Mouse (Mus musculus) MEL-GATA-1-ER (cell line): ENCODE data around the gene Nop2.

Experiments
- DNase-seq: peaks from one replicate; pipeline ENCODE4 v3.0.0-alpha.2; 2012; ENCODE audit warnings: low read depth; ENCODE audit errors: extremely low read depth

Gene Nop2

DNA sequence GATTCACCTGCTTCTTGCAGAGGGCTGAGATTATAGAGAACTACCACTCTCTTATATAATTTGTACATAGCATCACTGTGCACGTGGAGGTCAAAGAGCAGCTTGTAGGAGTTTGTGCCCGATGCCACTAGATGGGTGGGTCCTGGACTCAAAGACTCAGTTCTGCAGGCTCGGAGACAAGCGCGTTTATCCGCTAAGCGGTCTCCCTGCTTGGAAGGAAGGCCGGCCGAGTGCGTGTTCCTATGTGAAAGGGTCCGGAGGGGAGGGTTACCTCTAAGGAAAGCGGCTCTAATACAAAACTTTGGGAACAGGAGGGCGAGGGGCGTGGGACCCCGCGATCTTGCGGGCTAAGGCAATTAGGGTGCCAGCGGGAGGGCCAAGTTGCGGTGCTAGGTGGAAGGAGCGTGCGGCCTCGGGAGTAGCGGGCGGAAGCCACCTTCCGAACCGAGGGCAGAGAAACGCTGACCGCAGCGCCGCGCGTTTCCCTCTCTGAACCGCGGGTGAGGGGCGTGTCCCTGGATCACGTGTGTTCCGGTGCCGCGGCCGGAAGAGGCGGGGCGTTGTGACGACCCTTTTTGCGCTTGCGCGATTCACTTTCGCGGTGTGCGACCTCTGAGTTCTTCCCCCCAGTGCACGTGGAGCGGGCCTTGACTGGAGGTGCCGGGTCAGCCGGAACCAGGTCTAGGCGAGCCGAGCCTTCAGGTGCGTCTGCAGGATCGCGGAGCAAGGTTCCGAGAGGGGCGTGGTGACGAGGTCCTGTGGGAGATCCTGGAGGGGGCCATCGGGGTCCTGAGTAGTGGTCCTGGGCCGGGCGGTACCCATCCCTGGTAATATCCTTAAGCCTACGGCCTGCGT is at the start of gene Nop2:
TSS of gene Nop2 (plus strand) at position 608 of the 855 bp plus-strand sequence.
- DNase-seq = peak; percentile 83

DNA sequence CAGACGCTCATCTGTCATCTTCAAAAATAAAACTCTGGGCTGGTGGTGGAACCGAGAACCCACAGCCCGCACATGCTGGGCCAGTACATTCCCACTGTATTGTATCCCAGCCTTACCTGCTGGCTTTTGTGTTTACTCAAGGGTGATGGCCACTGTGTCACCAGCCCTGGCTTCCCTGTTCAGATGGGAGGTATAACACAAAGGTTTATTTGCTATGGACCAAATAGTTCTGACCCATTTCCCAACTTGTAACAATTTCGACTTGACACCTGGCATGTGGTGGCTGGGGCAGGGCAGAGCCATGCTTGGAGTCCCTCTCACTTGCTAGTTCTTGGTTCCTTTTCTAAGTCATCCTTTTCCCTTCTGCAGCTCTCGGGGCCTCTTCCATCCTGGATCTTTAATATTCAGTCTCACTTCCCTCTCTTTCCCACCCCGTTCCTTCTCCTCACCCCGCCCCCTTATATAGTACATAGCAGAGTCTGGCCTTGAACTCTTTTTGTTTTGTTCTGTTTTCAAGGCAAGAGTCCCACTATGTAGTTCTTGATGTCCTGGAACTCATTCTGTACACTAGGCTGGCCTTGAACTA is 48.8 kb upstream of the Nop2 start:
- DNase-seq = no peak

DNA sequence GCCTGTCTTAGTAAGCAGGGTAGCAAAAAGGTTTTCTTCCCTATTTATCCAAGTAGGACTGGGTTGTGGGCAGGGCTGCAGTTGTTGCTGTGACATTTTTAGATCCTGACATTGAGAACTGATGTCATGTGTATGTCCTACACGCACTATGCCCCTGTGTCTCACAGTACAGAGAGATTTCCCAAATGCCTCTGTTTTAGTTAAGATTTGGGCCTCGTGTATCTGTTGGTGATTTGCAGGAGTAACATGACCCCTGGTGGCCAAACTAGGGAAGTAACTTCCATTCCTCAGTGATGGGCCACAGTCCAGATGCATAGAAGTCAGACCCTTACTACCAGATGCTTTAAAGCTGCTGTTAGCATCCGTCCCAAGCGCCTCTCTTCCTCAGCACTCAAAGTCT is 47.3 kb upstream of the Nop2 start:
- peak; percentile 65 for DNase-seq

DNA sequence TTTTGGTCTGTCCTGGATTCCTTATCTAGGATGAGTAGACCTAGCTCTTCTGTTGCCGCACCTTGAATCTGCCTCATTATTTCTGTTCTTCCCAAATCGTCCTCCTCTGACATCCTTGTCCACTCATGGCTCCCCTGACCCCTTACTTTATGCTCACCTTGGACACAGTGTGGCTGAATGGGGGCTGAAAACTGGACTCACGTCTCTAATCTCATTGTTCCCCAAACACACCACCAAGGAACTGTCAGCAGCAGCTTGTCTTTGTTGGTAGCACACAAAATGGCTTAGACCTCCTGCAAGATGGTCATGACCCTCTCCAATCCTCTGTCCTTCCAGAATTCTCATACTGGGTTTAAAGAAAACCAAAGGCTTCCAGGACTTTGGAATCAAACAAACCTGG is 43.8 kb upstream of the Nop2 start:
- DNase-seq = no peak

DNA sequence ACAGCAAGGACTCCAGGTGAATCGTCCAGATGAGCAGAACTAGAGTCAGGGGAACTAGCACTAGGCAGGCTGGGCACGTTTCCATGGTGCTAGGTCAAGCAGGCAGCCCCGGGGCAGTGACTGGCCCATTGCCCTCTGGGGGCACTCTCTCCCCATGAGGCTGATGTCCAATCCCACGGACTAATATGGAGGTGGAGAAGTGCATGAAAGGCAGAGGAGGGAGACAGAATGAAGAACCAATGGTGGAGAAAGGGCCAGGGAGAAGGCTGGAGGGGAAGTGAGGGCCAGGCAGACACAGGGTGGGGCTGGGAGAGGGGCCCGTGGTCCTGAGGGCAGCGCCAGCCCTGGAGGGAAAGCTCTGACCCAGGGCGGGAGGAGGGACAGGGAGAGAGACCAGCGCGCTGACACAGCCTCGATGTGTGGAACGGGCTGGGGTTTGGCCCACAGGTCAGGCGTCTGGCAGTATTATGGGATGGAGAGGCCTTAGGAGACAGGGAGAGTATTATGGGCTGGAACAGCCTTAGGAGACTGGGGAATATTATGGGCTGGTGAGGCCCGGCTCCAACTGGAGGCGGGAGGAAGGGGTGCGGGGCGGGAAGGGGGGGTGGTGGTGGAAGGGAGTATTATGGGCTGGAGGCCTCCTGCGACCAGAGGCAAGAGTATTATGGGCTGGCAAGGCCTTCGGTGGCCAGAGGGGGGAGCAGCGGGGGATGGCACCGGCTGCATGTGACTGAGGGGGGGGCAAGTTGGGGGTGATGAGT is 43.0 kb upstream of the Nop2 start:
- no peak for DNase-seq

DNA sequence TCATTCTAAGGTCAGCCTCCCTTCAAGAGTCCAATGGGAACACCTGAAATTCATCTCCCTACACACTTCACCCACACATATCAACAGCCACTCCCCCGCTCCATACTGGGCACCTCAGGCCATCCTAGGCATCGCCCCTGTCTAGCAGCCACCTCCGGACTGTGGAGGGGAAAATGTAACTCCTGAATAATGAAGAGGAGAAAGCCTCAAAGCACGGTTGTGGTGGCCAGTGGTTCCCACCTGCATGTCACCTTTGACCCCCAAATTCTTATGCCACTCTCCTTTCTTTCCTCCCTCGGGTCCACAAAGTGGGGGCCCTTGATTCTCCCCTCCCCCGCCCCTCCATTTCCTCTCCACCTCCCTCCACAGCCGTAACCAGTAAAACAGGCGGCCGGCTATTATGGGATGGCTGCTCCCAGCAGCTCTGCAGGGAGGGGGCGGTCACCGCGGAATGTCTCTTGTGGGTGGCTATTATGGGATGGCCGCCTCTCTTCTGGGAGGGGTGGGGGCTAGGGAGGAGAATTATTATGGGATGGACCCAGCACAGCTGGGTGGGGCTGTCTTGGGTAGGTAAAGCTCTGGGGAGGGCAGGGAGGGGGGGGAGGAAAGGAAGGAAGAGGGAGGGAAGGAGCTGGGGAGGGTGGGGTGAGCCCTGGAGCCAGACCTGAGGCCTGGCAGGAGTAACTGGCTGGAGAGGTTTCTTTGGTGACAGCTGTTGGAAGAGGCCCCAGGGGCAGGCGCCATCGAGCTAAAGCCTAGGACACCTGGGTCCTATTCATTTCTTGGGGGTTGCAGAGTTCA is 42.0 kb upstream of the Nop2 start:
- DNase-seq = peak; percentile 79

DNA sequence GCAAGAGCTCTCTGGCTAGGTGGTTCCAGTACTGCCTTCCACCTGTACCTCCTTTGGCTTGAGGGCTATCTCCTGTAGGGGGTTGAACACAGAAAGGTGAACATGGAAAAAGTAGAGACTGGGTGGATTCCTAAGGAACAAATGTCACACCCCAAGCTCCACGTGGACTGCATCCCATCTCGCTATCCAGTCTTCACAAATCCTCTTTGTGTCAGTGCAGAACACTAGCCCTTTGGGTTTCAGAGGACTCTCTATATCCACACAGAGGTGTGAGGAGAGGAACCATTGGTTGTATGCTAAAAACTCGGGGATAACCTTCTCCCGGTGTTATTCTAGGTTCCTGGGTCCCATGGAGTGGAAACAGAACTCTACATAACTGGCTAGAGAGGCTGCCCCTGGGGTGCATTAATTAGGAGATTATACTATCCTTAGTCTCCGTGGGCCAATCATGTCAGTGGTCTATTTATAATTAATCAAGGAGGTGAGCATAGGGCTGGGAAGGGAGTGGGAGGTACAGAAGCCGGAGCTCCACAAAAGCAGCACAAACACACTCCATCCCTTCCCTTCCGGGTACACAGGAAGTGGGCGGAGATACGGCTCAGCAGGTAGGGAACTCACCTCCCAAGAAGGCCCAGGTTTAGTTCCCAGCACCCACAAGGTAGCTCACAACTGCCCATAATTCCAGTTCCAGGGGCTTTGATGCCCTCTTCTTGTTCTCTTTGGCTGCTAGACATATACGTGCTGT is 41.2 kb upstream of the Nop2 start:
- DNase-seq = no peak

DNA sequence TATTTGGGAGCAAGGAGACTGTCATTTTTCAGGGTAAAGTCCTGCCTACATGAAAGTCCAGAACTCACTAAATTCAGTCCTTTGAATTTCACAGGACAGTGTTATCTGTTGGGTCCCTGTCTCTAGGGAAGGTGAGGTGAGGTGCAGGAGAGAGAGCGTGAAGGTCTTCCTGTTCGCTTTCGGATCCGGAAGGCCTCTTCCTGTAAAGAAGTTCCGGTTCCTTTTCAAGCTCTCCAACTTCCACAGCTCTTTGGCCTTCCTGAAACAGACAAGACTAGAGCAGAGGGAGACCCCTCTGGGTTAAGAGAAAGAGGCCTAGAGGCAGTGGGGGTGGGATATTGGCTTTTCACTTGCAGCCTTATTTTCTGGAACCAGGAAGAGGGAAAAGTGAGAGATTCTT is 39.3 kb upstream of the Nop2 start:
- DNase-seq = no peak

DNA sequence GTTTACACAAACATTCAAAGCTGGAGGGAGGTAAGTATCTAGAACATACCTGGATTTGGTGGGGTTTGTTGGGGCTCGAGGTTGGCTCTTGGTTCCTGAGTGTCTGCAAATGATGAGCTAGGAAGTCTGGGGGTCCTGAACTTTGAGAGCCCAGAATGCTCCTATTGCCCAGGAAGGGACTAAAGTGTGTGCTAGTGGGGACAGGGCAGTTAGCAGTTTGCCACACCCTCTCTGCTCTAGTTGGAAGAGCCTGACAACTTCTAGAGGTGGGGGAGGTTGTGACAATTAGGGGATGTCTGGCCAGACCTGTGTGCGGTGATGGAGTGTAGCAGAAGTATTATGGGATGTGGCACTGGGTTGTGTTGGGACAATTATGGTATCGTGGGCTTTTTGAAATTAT is 36.9 kb upstream of the Nop2 start:
- DNase-seq = no peak

DNA sequence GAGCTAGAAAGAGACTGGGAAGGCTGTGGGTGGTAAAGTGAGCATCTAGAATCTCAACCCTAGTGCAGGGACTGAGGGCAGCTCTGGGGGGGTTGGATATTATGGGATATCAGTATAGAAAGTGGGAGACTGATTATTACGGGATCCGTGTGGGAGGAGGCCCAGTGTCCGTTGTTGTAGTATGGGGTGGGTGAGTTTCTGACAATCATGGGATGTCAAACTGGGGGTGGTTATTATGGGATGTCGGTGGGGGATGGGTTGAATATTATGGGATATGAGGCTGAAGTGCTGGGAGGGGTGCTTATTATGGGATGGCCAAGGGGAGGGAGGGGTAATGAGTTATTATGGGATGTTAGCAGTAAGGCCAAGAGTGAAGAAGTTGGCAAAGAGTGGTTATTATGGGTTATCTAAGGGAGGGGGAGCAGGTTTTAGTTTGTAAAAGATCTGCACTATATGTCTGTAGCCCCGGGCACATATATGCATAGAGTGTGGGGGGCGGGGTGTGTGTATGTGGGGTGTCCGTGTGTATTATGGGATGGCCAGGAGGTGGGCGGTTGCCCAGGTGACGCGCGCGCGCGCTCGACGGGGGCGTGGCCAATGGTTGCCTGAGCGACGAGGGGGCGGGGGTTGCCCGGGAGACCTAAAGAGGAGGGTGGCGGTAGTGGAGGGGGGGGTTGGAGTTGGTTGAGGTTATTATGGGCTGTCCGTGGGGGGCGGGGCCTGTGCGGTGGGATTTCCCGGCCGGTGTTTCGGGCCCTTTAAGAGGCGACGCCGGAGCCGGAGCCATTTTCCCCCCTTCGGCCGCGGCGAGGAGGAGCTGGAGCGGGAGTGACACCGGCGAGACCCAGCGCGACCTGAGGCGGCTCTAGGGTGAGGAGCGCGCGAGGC is 36.1 kb upstream of the Nop2 start, which contains the start of gene Chd4:
TSS of gene Chd4 (plus strand) at position 591 of the 888 bp plus-strand sequence.
- peak; percentile 73 for DNase-seq

DNA sequence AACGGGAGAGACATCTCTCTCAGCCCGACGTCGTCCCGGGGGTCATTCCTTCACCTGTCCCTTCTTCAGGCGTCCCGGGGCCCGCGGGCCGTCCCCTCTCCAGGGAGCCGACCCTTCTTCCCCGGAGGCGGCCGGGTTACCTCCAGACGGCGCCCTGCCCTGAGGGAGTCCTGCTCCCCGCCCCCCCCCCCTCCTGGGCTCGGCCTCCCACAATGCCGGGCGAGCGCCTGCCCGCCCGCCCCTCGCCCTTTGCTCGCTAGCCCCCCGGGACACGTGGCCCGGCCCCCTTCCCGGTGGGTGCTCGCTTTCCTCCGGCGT is 35.5 kb upstream of the Nop2 start:
- DNase-seq = no peak

DNA sequence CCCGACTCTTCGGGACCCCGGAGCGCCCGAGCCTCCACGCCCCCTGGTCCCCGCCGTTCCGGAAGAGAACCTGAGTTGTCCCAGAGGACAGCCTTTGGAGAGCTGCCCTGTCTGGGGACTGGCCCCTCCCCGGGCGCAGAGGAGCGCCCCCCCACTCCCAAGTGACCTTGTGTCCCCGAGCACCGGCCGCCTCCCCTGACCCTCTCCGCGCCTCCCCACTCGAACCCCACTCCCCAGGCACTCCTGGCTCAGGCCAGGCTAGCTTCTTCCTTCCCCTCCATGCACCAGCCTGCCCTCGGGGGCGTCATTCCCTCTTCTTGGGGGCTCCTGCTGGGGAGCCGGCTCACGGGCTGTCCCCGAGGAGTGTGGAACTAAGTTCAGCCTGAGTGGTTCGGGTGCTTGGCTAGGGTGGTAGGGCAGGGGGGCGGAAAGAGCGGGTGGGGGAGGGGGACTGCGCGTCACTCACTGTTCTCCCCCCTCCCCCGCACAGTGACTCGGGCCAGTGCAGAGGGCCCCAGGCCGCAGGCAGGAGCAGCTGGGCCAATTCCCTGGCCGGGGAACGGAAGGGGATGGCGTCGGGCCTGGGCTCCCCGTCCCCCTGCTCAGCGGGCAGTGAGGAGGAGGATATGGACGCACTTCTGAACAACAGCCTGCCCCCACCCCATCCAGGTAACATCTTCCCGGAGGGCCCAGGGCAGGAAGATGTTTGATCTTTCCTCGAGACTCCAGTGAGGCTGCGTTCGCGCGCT is 34.9 kb upstream of the Nop2 start:
- DNase-seq = no peak

DNA sequence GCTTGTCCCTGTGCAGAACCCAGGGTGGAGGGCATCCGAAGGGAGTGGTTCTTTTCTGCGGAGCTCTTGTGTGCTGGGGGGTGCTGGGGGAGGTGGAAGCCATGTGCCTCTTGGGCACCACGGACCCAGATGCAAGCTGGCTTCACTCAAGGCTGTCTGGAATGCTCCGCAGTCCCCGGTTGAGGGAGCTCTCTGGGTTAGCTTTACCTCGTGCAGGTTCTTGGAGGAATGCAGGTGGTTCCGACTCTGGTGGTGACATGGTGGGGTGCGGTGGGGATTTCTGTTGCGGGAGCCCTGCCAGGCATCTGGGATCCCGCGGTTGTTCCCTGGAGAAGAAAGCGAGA is 34.4 kb upstream of the Nop2 start:
- no peak for DNase-seq

DNA sequence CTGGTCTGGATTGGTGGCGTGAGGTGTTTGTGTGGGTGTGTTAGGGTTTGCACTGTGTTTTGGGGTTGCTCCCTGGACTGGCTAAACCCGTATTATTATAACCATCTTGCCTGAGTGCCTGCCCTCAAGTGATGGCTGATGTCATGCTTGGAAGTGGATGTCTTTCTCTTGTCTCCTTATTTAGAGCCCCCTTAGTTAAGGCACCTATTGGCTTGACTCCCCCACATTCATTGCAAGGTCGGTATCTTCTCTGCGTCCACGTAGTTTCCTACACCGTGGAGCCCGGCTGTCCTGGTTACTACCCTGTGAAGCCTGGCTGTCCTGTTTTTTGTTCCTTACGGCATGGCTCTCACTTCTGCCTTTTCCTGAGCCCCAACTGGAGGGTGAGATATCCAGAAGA is 33.8 kb upstream of the Nop2 start:
- DNase-seq = no peak

DNA sequence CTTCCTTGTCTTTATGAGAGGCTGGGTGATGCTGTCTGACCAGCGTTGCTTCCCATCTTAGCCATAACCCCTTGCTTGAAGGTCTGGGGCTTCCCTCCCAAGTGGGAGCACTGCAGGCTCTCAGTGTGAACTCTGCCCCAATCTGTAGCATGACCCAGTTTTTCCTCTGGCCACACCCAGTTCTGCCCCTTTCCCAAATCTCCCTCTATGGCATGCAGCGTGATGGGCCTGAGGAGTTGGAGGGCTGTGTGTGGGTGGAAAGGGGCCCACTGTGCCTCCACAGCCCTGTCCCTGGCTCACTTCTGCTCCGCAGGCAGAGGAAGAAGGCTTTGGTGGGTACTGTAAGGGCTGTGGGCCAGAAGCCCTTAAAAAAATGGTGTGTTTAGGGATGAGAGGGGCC is 33.2 kb upstream of the Nop2 start:
- DNase-seq = no peak

DNA sequence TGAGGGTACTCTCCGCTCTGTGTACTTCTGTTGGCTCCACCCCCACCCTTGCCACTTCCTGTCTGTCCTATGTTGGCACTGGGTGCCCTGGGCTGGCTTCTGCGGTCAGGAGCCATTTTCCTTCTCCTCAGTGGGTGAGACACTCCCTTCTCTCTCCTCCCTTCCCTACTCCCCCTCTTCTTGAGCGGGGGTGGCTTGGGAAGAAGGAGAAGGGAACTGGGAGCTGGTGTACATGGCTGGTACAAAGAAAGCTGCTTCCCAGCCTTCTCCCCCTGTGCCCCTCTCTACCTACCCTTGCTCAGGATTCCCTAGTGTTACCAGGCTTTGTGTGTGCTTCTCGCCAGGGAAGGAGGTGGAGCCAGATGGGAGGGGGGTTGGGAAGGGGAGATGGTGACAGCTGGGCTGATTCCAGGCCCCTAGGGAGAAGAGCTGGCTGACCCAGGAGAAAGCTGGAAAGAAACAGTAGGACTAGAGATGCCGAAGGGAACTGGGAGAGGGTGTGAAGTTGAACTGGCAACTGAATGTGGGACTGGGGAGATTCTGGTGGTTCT is 32.2 kb upstream of the Nop2 start:
- no peak for DNase-seq

DNA sequence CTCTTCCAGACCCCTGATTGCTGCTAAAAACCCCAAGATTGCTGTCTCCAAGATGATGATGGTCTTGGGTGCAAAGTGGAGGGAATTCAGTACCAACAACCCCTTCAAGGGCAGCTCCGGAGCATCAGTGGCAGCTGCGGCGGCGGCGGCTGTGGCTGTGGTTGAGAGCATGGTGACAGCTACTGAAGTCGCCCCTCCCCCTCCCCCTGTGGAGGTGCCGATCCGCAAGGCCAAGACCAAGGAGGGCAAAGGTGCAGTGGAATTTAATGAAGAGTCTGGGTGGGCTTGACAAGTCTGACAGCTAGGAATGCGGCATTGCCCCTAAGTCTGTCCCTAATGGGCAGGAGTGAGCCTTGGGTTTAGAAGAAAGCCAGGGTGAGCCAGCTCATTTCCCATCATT is 30.3 kb upstream of the Nop2 start:
- no peak for DNase-seq

DNA sequence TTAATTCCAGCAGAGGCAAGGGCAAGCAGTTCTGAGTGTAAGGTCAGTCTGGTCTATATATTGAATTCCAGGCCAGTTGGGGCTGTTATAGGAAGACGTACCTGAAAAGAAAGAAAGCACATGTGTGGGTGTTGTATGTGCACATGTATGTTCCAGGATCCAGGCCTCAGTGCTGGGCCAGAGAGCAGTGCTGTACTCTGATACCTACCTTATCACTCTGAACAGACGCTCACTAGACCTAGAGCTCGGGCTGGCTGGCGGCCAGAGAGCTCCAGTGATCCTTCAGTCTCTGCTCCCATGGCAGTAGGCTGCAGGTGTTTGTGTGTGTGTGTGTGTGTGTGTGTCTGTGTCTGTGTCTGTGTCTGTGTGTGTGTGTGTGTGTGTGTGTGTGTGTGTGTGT is 27.5 kb upstream of the Nop2 start:
- DNase-seq = peak; percentile 83

DNA sequence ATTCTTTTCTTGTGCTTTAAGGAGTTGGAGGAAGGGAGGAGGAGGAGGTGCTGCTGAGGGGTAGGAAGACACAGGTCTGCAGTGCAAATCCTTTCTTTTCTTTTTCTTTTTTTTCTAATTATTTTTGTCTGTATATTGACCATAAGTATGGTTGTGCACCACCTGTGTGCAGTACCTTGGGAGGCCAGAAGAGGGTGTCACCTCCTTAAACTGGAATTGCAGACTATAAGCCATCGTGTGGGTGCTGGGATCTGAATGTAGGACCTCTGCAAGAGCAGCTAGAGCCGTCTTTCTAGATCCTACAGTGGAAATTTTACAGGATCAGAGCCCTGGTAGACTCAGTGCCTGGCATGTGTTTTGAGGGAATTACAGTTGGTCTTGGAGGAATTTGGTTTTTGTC is 24.0 kb upstream of the Nop2 start:
- no peak for DNase-seq
